Mouse (Mus musculus): ENCODE data around the gene Hist1h4h. TPM values are rescaled to one million over a fixed set of nuclear protein-coding genes. Genes with fewer than 3 reads are reported as not detected.
"Not testable (repeated sequence)": the region's sequence is repeated elsewhere in the genome, so short reads cannot be mapped to it uniquely, and the experiment has no call there.

The Hist1h4h gene
- polyA plus RNA-seq, 1 experiment from 2014 or later: 7.3 TPM

DNA sequence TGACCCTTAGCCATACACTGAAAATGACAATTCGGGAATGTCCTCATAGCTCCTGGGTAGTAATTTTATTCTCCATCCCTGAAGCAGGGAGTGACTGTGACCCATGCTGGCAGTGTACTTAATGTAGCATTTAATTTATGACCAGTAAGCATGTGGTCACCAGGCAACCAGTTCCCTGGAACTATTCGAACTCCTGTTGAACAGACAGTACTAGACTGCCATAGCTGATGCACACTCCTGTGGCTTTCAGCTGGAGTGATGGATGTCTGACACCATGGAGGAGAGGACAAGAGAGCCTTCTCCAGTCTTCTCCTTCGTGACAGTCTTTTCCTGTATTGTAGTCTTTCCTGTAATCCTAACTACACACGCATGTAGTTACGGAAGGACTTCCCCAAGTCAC lies 1.8 kb upstream of the Hist1h4h start:
- no peak overlapping the region for H3K4me2 ChIP-seq
- ATAC-seq (ENCODE audit: insufficient read depth, low FRiP score, low read depth): no peak
- no peak overlapping the region for H3K9ac ChIP-seq
- no peaks in the 10 kb centered on the region for H3K36me3 ChIP-seq
- H3K27ac ChIP-seq: no peak overlapping the region
- H3K4me1 ChIP-seq: peaks cover 13% of the 10 kb centered on the region
- no peak overlapping the region for H3K4me3 ChIP-seq (replicated peaks)
- no peaks in the 10 kb centered on the region for H3K27me3 ChIP-seq (replicated peaks)
- H3K9me3 ChIP-seq: no peaks in the 10 kb centered on the region
- WGBS: 72% methylated on average over 5 of the region's 5 CpGs

DNA sequence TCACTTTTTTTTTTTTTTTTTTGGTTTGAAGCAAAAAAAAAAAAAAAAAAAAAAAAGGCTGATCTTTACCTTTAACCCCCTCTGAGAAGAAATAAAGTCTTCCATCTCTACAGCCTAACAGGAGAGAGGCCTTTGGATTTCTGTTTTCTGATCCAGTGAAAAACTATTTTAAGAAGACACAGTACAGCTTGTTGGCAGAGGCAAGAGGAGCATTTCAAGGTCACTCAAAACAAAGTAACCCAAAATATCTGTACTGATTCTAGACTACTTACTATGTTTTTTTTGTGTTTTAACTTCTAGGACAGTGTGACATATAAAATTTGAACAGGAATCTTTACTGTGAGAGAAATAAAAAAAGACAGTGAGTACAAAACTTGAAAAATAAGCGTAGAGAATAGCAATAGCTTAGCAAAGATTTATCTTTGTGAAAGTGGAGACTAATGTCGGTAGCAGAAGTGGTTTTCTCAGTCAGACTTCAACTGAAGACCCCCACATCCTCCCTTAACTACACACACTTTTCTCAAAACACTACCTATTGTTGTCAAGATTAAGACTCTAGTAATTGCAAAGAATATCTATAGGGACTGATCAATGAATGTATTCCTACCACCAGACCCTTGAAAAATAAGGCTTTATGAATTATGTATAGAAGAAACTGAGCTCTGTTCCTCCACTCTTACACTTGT lies 1.2 kb upstream of the Hist1h4h start:
- Histone ChIP-seq H3K9me3 (no peaks in the 10 kb centered on the region), H3K9ac (0 out of 2 replicates have a peak overlapping the region, but pooled peaks have one; percentile 6), H3K4me2 (peak overlapping the region; percentile 70), H3K27me3 (replicated peaks) (no peaks in the 10 kb centered on the region), H3K4me1 (peaks cover 13% of the 10 kb centered on the region), H3K4me3 (replicated peaks) (peak overlapping the region; percentile 50), H3K27ac (peak overlapping the region; percentile 98), H3K36me3 (no peaks in the 10 kb centered on the region)
- WGBS: 17% methylated on average over 2 of the region's 2 CpGs
- no peak for ATAC-seq (ENCODE audit: insufficient read depth, low FRiP score, low read depth)

DNA sequence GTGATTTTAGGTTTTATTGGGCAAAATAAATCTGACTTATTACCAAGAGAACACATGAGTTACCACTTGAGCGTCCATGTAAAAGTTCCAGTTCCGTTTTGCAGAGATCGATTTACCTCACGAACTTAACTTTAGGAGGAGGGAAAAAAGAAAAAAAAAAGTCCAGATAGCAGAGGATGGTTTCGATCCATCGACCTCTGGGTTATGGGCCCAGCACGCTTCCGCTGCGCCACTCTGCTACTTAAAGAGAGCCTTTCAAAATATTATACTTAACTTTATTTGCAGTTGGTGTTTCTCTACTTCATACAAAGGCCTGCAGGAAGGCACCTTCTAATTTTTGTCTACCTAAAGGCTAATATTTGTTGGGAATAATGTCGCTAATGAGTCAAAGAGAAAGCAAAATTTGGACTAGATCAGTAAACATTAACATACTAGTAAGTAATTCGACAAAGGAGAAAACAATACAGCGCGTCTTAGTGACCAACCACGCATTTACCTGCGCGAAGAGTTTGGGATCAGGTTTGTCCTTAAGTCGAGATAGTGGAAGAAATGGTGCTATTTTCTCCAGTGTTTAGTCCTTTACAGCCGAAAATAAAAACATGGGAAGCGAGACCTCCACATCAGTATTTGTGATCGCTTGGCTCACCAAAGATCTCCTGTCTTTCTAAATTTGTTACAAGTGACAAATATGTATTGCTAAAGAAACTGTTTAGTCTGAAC lies 509 bp upstream of the Hist1h4h start:
- H3K4me1 ChIP-seq: peaks cover 13% of the 10 kb centered on the region
- WGBS: 0% methylated on average over 20 of the region's 20 CpGs
- peak overlapping the region; percentile 50 for H3K4me3 ChIP-seq (replicated peaks)
- no peaks in the 10 kb centered on the region for H3K27me3 ChIP-seq (replicated peaks)
- H3K27ac ChIP-seq: peak overlapping the region; percentile 98
- H3K9ac ChIP-seq: peak overlapping the region; percentile 43; the same call in 1 of the 2 replicates
- H3K9me3 ChIP-seq: no peaks in the 10 kb centered on the region
- H3K4me2 ChIP-seq: peak overlapping the region; percentile 70
- no peak for ATAC-seq (ENCODE audit: insufficient read depth, low FRiP score, low read depth)
- H3K36me3 ChIP-seq: no peaks in the 10 kb centered on the region

DNA sequence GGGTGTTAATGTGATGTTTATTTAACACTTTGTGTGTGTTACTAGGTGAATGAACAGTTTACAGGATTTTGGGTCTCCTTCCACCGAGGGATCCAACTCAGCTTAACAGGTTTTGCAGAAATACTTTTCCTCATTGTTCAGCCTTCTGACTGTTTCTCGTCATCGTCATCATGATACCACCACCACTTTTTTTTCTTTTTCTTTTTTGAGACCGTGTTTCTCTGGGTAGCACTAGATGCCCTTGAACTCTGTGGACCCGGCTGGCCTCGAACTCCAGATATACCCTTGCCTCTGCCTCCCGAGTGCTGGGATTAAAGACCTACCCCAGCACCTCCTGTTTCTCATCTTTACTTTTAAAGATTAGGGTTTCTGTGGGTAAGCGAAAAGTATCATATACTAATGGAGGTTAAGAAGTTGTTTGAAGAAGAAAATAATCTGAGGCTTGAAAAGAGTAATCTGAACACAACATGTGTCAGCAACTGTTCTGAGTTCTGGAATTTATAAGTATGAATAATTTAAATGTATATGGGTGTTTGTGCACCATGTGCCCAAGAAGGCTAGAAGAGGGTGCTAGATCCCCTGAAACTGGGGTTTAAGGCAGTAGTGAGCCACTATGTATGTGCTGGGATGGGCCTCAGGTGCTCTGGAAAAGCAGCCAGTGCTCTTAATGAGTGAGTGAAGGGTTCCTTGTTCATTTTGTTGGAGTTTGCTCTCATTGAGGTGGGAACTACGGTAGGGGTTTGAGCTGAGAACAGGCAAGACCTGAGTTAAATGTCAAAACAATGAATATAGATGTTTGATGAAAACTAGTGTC lies 1.6 kb downstream of the Hist1h4h start:
- Histone ChIP-seq H3K9me3 (no peaks in the 10 kb centered on the region), H3K36me3 (no peaks in the 10 kb centered on the region), H3K27me3 (replicated peaks) (no peaks in the 10 kb centered on the region), H3K4me2 (peak overlapping the region; percentile 70), H3K27ac (peak overlapping the region; percentile 98), H3K4me3 (replicated peaks) (peak overlapping the region; percentile 50), H3K4me1 (peaks cover 20% of the 10 kb centered on the region), H3K9ac (peak overlapping the region; percentile 39; the same call in 1 of the 2 replicates)
- WGBS: 15% methylated on average over 9 of the region's 9 CpGs
- ATAC-seq (ENCODE audit: insufficient read depth, low FRiP score, low read depth): no peak

DNA sequence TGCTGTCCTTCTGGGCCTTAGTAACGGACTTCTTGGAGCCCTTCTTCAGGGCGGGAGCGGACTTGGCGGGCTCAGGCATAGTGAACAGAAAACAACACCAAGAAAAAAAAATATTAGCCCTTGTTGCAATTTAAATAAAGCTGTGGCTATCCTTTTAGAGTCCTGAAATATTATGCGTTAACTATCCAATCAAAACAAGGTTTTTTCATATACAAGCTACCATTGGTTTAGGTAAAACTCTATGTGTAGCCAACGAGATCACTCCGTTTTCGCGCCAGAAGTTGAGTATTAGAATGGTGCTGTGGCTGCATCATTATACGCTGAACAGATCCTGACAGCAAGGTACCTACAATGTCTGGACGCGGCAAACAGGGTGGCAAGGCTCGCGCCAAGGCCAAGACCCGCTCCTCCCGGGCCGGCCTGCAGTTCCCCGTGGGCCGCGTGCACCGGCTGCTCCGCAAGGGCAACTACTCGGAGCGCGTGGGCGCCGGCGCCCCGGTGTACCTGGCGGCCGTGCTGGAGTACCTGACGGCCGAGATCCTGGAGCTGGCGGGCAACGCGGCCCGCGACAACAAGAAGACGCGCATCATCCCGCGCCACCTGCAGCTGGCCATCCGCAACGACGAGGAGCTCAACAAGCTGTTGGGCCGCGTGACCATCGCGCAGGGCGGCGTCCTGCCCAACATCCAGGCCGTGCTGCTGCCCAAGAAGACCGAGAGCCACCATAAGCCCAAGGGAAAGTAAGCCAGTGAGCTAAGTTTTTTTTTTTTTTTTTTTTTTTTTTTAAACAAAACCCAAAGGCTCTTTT lies 2.9 kb downstream of the Hist1h4h start, which contains the start of gene Hist1h2af:
TSS of gene Hist1h2af (plus strand) at position 347 of the 808 bp plus-strand sequence.
- Histone ChIP-seq H3K4me3 (replicated peaks) (peak within 1 kb of the TSS; percentile 50), H3K27ac (peak within 1 kb of the TSS; percentile 98), H3K4me1 (peaks cover 21% of the 10 kb centered on the region), H3K9ac (peak within 1 kb of the TSS; percentile 34; the same call in 1 of the 2 replicates), H3K4me2 (peak within 1 kb of the TSS; percentile 70)
- not testable (repeated sequence) for H3K27me3 ChIP-seq (replicated peaks); H3K9me3 ChIP-seq; H3K36me3 ChIP-seq
- ATAC-seq (ENCODE audit: insufficient read depth, low FRiP score, low read depth): peak; percentile 57
- WGBS: under 1% methylated on average over 32 of the region's 53 CpGs

DNA sequence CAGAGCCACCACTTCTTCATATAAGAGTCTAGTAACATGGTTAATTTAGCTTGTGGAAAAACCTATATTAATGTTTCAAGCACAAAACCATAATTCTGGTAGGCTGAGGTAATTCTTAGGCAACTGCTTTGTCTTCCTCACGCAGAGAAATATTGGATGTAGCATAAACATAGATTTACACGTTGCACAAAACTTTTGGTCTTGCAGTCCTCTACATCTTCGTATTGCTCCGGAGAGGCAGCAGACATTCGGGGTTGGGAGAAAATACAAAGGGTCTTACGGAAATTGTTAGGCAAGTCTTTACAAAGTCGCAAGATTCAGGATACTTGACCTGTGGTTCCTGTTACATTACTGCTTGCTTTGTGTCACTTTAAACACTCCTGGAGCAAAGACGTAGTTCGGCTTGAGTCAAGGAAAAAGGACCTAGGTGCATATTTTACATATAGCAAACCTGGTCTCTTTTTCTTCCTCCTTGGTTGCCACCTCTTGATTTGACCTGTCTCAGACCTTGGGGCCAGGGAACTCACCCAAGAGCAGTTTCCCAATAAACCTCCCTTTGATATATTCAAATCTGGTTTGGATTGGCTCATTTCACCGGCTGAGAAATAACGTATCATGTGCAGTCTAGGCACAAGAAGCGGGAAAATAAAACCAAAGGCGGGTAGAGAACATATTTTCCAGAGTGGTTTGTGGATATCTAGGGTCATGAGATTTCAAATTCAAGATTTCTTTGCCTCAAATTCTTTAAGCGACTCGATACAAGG lies 3.7 kb downstream of the Hist1h4h start:
- no peaks in the 10 kb centered on the region for H3K9me3 ChIP-seq
- WGBS: under 1% methylated on average over 15 of the region's 15 CpGs
- H3K4me2 ChIP-seq: peak overlapping the region; percentile 70
- H3K27me3 ChIP-seq (replicated peaks): no peaks in the 10 kb centered on the region
- H3K4me1 ChIP-seq: peaks cover 17% of the 10 kb centered on the region
- ATAC-seq (ENCODE audit: insufficient read depth, low FRiP score, low read depth): 0 out of 2 replicates have a peak, but pooled peaks have one; percentile 11
- H3K36me3 ChIP-seq: no peaks in the 10 kb centered on the region
- H3K27ac ChIP-seq: peak overlapping the region; percentile 87
- peak overlapping the region; percentile 1; the same call in 1 of the 2 replicates for H3K9ac ChIP-seq
- peak overlapping the region; percentile 50 for H3K4me3 ChIP-seq (replicated peaks)

DNA sequence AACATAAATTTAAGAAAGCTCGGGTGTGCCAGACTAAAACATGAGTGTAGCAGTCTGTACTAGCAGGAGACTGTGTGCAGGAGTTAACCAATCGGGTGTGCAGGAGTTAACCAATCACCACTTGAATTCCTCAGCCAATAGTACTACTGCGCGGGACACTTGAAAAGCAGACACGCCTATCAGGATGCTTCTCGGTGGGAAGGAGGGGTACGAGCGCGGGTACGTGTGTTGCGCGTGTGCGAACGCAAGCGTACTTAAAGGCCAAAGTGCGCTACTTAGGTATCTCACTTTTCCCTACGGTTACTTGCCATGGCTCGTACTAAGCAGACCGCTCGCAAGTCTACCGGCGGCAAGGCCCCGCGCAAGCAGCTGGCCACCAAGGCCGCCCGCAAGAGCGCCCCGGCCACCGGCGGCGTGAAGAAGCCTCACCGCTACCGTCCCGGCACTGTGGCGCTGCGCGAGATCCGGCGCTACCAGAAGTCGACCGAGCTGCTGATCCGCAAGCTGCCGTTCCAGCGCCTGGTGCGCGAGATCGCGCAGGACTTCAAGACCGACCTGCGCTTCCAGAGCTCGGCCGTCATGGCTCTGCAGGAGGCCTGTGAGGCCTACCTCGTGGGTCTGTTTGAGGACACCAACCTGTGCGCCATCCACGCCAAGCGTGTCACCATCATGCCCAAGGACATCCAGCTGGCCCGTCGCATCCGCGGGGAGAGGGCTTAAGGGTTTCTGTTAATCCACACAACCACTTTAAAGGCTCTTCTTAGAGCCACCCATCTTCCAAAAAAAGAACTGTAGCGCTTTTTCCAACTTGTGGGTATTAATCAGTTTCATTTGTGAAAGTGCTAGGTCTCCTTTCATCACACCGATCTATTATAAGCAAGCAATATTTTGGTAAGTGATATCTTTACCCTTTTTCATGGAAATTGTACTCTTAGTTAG lies 4.6 kb downstream of the Hist1h4h start, which contains the start of gene Hist1h3g:
TSS of gene Hist1h3g (plus strand) at position 286 of the 939 bp plus-strand sequence.
- H3K4me2 ChIP-seq: peak within 1 kb of the TSS; percentile 70
- WGBS: under 1% methylated on average over 52 of the region's 62 CpGs
- H3K4me1 ChIP-seq: peaks cover 17% of the 10 kb centered on the region
- H3K36me3 ChIP-seq; H3K9me3 ChIP-seq; H3K27me3 ChIP-seq (replicated peaks): not testable (repeated sequence)
- peak within 1 kb of the TSS; percentile 50 for H3K4me3 ChIP-seq (replicated peaks)
- peak within 1 kb of the TSS; percentile 32; the same call in 1 of the 2 replicates for H3K9ac ChIP-seq
- peak; percentile 88 for ATAC-seq (ENCODE audit: insufficient read depth, low FRiP score, low read depth)
- peak within 1 kb of the TSS; percentile 87 for H3K27ac ChIP-seq

DNA sequence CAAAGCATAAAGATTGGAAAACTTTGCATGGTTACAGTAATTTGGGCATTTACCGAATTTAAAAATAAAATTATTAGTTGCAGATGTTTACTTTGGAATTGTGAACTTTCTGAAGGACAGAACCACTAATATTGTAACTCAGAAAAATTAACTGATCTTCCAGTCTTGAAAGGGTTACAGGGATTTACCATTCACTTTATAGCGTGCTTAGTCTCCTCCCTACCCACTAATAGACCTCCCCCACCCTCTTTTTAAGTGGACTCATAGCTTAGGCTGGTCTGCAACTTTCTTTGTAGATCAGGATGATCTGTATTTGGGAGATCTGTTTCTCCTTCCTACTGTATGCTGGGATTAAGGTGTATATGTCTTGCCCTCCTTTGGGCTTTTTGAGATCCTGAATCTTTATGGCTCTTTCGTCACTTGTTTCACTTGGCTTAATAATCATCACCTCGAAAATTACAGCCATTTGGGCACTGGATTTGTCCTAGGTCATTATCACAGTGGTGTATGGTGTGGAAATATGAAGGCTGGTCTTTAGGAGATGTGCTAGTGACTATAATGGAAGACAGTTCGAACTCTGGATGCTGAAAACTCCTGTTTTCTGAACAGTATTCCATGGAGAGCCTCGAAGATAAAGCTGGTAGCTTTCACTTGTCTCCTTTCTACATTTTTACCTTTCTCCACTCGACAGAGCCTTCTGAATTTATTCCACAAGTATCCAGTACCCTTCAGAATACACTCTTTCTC lies 5.4 kb downstream of the Hist1h4h start:
- H3K9ac ChIP-seq: peak overlapping the region; percentile 9; the same call in 1 of the 2 replicates
- no peaks in the 10 kb centered on the region for H3K9me3 ChIP-seq
- no peaks in the 10 kb centered on the region for H3K36me3 ChIP-seq
- H3K4me2 ChIP-seq: peak overlapping the region; percentile 70
- no peaks in the 10 kb centered on the region for H3K27me3 ChIP-seq (replicated peaks)
- H3K4me1 ChIP-seq: peaks cover 17% of the 10 kb centered on the region
- H3K27ac ChIP-seq: peak overlapping the region; percentile 68
- peak overlapping the region; percentile 35 for H3K4me3 ChIP-seq (replicated peaks)
- 14% methylated on average over 7 of the region's 7 CpGs for WGBS
- ATAC-seq (ENCODE audit: insufficient read depth, low FRiP score, low read depth): no peak

DNA sequence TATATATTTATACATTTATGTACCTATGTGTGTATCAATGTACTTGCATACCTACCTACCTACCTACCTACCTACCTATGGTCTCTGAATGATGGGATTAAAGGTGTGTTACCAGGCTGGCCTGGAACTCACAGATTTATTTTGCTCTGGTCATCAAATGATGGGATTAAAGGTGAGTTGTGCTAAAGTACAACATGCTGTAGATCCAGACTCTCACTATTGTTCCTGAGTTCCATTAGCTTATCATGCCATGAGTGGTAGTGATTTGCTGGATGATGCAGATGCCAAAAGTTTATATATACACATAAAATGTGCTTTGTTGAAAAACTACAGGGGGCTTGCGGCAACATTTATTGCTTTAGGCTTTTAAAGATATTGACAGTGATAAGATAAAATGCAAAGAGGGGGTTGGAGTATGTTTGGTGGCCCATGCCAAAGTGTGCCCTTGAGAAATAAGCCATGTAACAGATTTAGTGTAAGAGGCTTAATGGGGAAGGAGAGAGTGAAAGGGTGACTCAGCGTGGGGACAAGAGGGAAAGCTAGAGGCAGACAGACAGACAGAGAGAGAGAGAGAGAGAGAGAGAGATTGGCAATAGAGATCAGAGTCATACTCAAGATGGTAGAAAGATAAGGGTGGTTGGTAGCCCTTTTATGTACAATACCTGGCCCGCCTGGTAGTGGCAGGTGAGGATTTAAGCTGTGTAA lies 6.3 kb downstream of the Hist1h4h start:
- H3K9ac ChIP-seq: no peak overlapping the region
- H3K4me3 ChIP-seq (replicated peaks): peak overlapping the region; percentile 8; the same call in 1 of the 2 replicates
- no peaks in the 10 kb centered on the region for H3K9me3 ChIP-seq
- WGBS: 68% methylated on average over 3 of the region's 3 CpGs
- ATAC-seq (ENCODE audit: insufficient read depth, low FRiP score, low read depth): no peak
- H3K27ac ChIP-seq: no peak overlapping the region; the same call in 1 of the 2 replicates
- peaks cover 16% of the 10 kb centered on the region for H3K4me1 ChIP-seq
- no peaks in the 10 kb centered on the region for H3K36me3 ChIP-seq
- H3K27me3 ChIP-seq (replicated peaks): no peaks in the 10 kb centered on the region
- H3K4me2 ChIP-seq: peak overlapping the region; percentile 70
